Mouse (Mus musculus) bone marrow macrophage, adult 2 months (primary cell): ENCODE results near the gene Ms4a4d.
"Not testable (repeated sequence)": the region's sequence is repeated elsewhere in the genome, so short reads cannot be mapped to it uniquely, and the experiment has no call there.

Experiments used
- CTCF ChIP-seq: IDR thresholded peaks from 2 replicates; pipeline ENCODE4 v1.5.1; 2012; ENCODE audit warnings: low read depth, mild to moderate bottlenecking, low read length, moderate library complexity
- POLR2A ChIP-seq: IDR thresholded peaks from 2 replicates; pipeline ENCODE4 v1.6.1; 2012; ENCODE audit warnings: mild to moderate bottlenecking, low read depth, low read length, borderline replicate concordance

- TF ChIP-seq CTCF, POLR2A: not testable (repeated sequence)
Observed at GRCm38 (mm10) chr19:11540166-11540821, 3.7 kb downstream of the Ms4a4d start.
